Mouse (Mus musculus): ENCODE results near the gene Gm16181. TPM values are rescaled to one million over a fixed set of nuclear protein-coding genes. Genes with fewer than 3 reads are reported as not detected.
A peak's percentile ranks its signal among the peaks of the same experiment; 100 is the strongest.

The Gm16181 gene
- total RNA-seq, 2 experiments from 2014 or later: not detected

- DNase-seq (ENCODE audit: low spot score in 2 of 2): no peak
These were observed 25.6 kb upstream of the Gm16181 start for GRCm38 (mm10) chr17:35194844-35195630.

GRCm38 (mm10) chr17:35195631-35196320 lies 24.9 kb upstream of the Gm16181 start:
- DNase-seq (ENCODE audit: low spot score in 2 of 2): peak; percentile 84 to 90

- DNase-seq (ENCODE audit: low spot score in 2 of 2): no peak
These were observed 24.4 kb upstream of the Gm16181 start for GRCm38 (mm10) chr17:35196321-35196641.

GRCm38 (mm10) chr17:35197126-35197525 lies 23.5 kb upstream of the Gm16181 start:
- no peak for DNase-seq (ENCODE audit: low spot score in 2 of 2)

GRCm38 (mm10) chr17:35198029-35198428 lies 22.6 kb upstream of the Gm16181 start:
- no peak for DNase-seq (ENCODE audit: low spot score in 2 of 2)

GRCm38 (mm10) chr17:35198946-35199345 lies 21.7 kb upstream of the Gm16181 start:
- no peak for DNase-seq (ENCODE audit: low spot score in 2 of 2)

- no peak for DNase-seq (ENCODE audit: low spot score in 2 of 2)
These were observed 20.2 kb upstream of the Gm16181 start for GRCm38 (mm10) chr17:35200398-35200797.

GRCm38 (mm10) chr17:35201128-35201527 lies 19.5 kb upstream of the Gm16181 start:
- no peak for DNase-seq (ENCODE audit: low spot score in 2 of 2)

- peak; percentile 38 to 52 for DNase-seq (ENCODE audit: low spot score in 2 of 2)
These were observed 18.8 kb upstream of the Gm16181 start, which contains the start of gene Tnf for GRCm38 (mm10) chr17:35201787-35202186. Tnf (minus strand) TSS chr17:35202007.

- DNase-seq (ENCODE audit: low spot score in 2 of 2): no peak
These were observed 18.2 kb upstream of the Gm16181 start for GRCm38 (mm10) chr17:35202442-35202841.

GRCm38 (mm10) chr17:35204494-35205379 lies 15.9 kb upstream of the Gm16181 start, which contains the start of gene Lta:
Lta (minus strand) TSS chr17:35205351.
- no peak for DNase-seq (ENCODE audit: low spot score in 2 of 2)

- no peak for DNase-seq (ENCODE audit: low spot score in 2 of 2)
These were observed 15.3 kb upstream of the Gm16181 start for GRCm38 (mm10) chr17:35205380-35205769.

- DNase-seq (ENCODE audit: low spot score in 2 of 2): no peak
These were observed 10.7 kb upstream of the Gm16181 start for GRCm38 (mm10) chr17:35209785-35210535.

- no peak for DNase-seq (ENCODE audit: low spot score in 2 of 2)
These were observed 10.0 kb upstream of the Gm16181 start for GRCm38 (mm10) chr17:35210593-35210992.

- no peak for DNase-seq (ENCODE audit: low spot score in 2 of 2)
These were observed 7.6 kb upstream of the Gm16181 start for GRCm38 (mm10) chr17:35213071-35213470.

GRCm38 (mm10) chr17:35218516-35219193 lies 2.0 kb upstream of the Gm16181 start:
- no peak for DNase-seq (ENCODE audit: low spot score in 2 of 2)

- DNase-seq (ENCODE audit: low spot score in 2 of 2): no peak
These were observed 1.0 kb upstream of the Gm16181 start for GRCm38 (mm10) chr17:35219601-35220041.

- DNase-seq (ENCODE audit: low spot score in 2 of 2): no peak
These were observed 1.7 kb downstream of the Gm16181 start for GRCm38 (mm10) chr17:35222299-35222698.

GRCm38 (mm10) chr17:35224641-35225040 lies 4.0 kb downstream of the Gm16181 start:
- DNase-seq (ENCODE audit: low spot score in 2 of 2): no peak

GRCm38 (mm10) chr17:35225456-35225855 lies 4.8 kb downstream of the Gm16181 start:
- no peak for DNase-seq (ENCODE audit: low spot score in 2 of 2)
